Mouse (Mus musculus) liver, postnatal 0 days (tissue): ENCODE measurements around the gene Cnnm1. TPM values are rescaled to one million over a fixed set of nuclear protein-coding genes. Genes with fewer than 3 reads are reported as not detected.

Experiments
- ATAC-seq: fragments of 200-750 bp; cut with Nextera tagmentation; 2 replicates; pipeline ENCODE4 v1.8.0; 2017; ENCODE audit warnings: mild to moderate bottlenecking, moderate library complexity
- DNase-seq: peaks from one replicate; pipeline ENCODE4 v3.0.0-alpha.2; 2016
- H3K27ac ChIP-seq: fragments of 300-500 bp; sonication (generic); 2 replicates; pipeline ENCODE4 v1.5.1; 2014; ENCODE audit warnings: antibody characterized with exemption, moderate library complexity, mild to moderate bottlenecking, low read depth
- H3K27me3 ChIP-seq: fragments of 300-500 bp; sonication (generic); 2 replicates; pipeline ENCODE4 v1.6.1; 2014; ENCODE audit warnings: low read length, control low read depth, mixed read lengths; ENCODE audit not compliant: insufficient read depth
- H3K36me3 ChIP-seq: fragments of 300-500 bp; sonication (generic); replicated peaks from 2 replicates; pipeline ENCODE4 v1.6.1; 2014; ENCODE audit warnings: mild to moderate bottlenecking, control low read depth, low read length, moderate library complexity, mixed read lengths; ENCODE audit not compliant: insufficient read depth
- H3K4me1 ChIP-seq: fragments of 300-500 bp; sonication (generic); 2 replicates; pipeline ENCODE4 v1.6.1; 2014; ENCODE audit warnings: antibody characterized with exemption, mild to moderate bottlenecking, control low read depth; ENCODE audit not compliant: insufficient read depth
- H3K4me2 ChIP-seq: fragments of 300-500 bp; sonication (generic); 2 replicates; pipeline ENCODE4 v1.6.1; 2014; ENCODE audit warnings: low read depth, mild to moderate bottlenecking, low read length, moderate library complexity, mixed read lengths
- H3K4me3 ChIP-seq: fragments of 300-500 bp; sonication (generic); 2 replicates; pipeline ENCODE4 v1.5.1; 2014; ENCODE audit warnings: low read depth, low read length
- H3K9ac ChIP-seq: fragments of 300-500 bp; sonication (generic); replicated peaks from 2 replicates; pipeline ENCODE4 v1.6.1; 2014; ENCODE audit warnings: mild to moderate bottlenecking, moderate library complexity
- H3K9me3 ChIP-seq: fragments of 300-500 bp; sonication (generic); 2 replicates; pipeline ENCODE4 v1.6.1; 2016; ENCODE audit warnings: mild to moderate bottlenecking, control low read depth, low read length, mixed read lengths
- CTCF ChIP-seq: sonication (generic); IDR thresholded peaks from 2 replicates; pipeline ENCODE4 v1.5.1; 2016; ENCODE audit warnings: antibody characterized with exemption, low read depth
- EP300 ChIP-seq: IDR thresholded peaks from 2 replicates; pipeline ENCODE4 v1.6.1; 2016; ENCODE audit warnings: antibody characterized with exemption, low read depth, mild to moderate bottlenecking
- WGBS: fragments of 180-500 bp; shearing (Covaris S2); extraction: QIAGEN DNeasy Blood & Tissue Kit; methylation state at CpG from one replicate; pipeline ENCODE4 v1.1.7; 2014; ENCODE audit not compliant: insufficient replicate concordance; 5-methylcytosine and 5-hydroxymethylcytosine counted together
- polyA plus RNA-seq: library from polyadenylated mRNA; unstranded; fragments of >200 nt; fragmentation: Nextera tagmentation; extraction: Ambion mirVana; gene quantifications from 2 replicates; pipeline ENCODE4 v1.2.1, GENCODE M21; 2015

The Cnnm1 gene
- polyA plus RNA-seq, 1 experiment from 2014 or later: 0.21 TPM

- Histone ChIP-seq H3K9ac (no peak overlapping the region), H3K36me3 (no peaks in the 10 kb centered on the region), H3K27ac (no peak overlapping the region), H3K4me3 (no peak overlapping the region), H3K4me1 (no peaks in the 10 kb centered on the region), H3K4me2 (no peak overlapping the region), H3K9me3 (no peaks in the 10 kb centered on the region), H3K27me3 (0 out of 2 replicates have a peak, but pooled peaks cover 3% of the 10 kb centered on the region)
- DNase-seq: no peak
- ATAC-seq: no peak
- 84% methylated on average over 24 of the region's 24 CpGs for WGBS
- TF ChIP-seq EP300: no peak
- no peak for TF ChIP-seq CTCF
These were observed 12.6 kb upstream of the Cnnm1 start for GRCm38 (mm10) chr19:43427446-43428224.

GRCm38 (mm10) chr19:43439246-43439645, 990 bp upstream of the Cnnm1 start:
- Histone ChIP-seq H3K27ac (no peak overlapping the region), H3K36me3 (no peaks in the 10 kb centered on the region), H3K4me1 (peaks cover 6% of the 10 kb centered on the region), H3K27me3 (peaks cover 50% of the 10 kb centered on the region), H3K4me3 (no peak overlapping the region), H3K9ac (no peak overlapping the region), H3K9me3 (no peaks in the 10 kb centered on the region), H3K4me2 (no peak overlapping the region)
- ATAC-seq (no peak), DNase-seq (no peak)
- 74% methylated on average over 7 of the region's 7 CpGs for WGBS
- TF ChIP-seq CTCF (no peak), EP300 (no peak)

- no peaks in the 10 kb centered on the region for H3K36me3 ChIP-seq
- TF ChIP-seq EP300 (no peak), CTCF (no peak)
- no peak overlapping the region for H3K9ac ChIP-seq
- no peak overlapping the region for H3K27ac ChIP-seq
- H3K9me3 ChIP-seq: no peaks in the 10 kb centered on the region
- peak overlapping the region; percentile 83 for H3K4me2 ChIP-seq
- DNase-seq (peak; percentile 21), ATAC-seq (peak; percentile 38)
- peaks cover 54% of the 10 kb centered on the region for H3K27me3 ChIP-seq
- H3K4me1 ChIP-seq: peaks cover 6% of the 10 kb centered on the region
- 2% methylated on average over 89 of the region's 118 CpGs for WGBS
- H3K4me3 ChIP-seq: peak overlapping the region; percentile 51
These were observed 778 bp downstream of the Cnnm1 start for GRCm38 (mm10) chr19:43440768-43441660.

GRCm38 (mm10) chr19:43441661-43441990, 1.4 kb downstream of the Cnnm1 start:
- TF ChIP-seq CTCF: no peak
- TF ChIP-seq EP300: no peak
- ATAC-seq: no peak
- H3K27me3 ChIP-seq: peaks cover 54% of the 10 kb centered on the region

GRCm38 (mm10) chr19:43442269-43442668, 2.0 kb downstream of the Cnnm1 start:
- Histone ChIP-seq H3K4me1 (peaks cover 6% of the 10 kb centered on the region), H3K9me3 (no peaks in the 10 kb centered on the region), H3K27ac (no peak overlapping the region), H3K36me3 (no peaks in the 10 kb centered on the region), H3K27me3 (peaks cover 54% of the 10 kb centered on the region), H3K4me3 (no peak overlapping the region), H3K4me2 (no peak overlapping the region), H3K9ac (no peak overlapping the region)
- TF ChIP-seq CTCF (no peak), EP300 (no peak)
- DNase-seq: no peak
- ATAC-seq: no peak
- WGBS: 41% methylated on average over 6 of the region's 6 CpGs

More at GRCm38 (mm10) chr19:43441661-43441990, 1.4 kb downstream of the Cnnm1 start:
- Histone ChIP-seq H3K4me1 (peaks cover 6% of the 10 kb centered on the region), H3K9me3 (no peaks in the 10 kb centered on the region), H3K4me2 (peak overlapping the region; percentile 83), H3K4me3 (peak overlapping the region; percentile 51), H3K9ac (no peak overlapping the region), H3K36me3 (no peaks in the 10 kb centered on the region), H3K27ac (no peak overlapping the region)
- WGBS: 19% methylated on average over 17 of the region's 17 CpGs
- DNase-seq: no peak

DNA sequence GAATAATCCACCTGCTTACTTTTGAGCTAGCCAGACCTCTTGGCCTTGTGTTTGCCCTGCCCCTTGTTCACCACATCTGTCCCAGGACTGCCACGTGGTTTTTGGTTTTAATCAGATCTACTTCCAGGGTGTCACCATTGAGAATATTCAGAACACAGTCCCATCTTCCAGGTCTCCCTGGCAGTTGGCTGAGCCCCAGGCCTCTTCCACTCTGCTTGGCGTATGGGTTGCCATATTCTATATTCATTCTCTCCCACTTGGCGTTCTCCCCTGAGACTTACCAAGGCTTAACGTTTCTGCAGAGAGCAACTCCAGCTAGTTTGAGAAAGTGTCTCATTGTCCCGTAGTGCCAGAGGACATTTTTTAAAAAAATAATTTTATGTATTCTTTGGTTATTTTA, 2.7 kb downstream of the Cnnm1 start:
- H3K4me2 ChIP-seq: no peak overlapping the region
- no peaks in the 10 kb centered on the region for H3K9me3 ChIP-seq
- H3K4me1 ChIP-seq: peaks cover 6% of the 10 kb centered on the region
- H3K27me3 ChIP-seq: peaks cover 54% of the 10 kb centered on the region
- H3K36me3 ChIP-seq: no peaks in the 10 kb centered on the region
- TF ChIP-seq CTCF: no peak
- TF ChIP-seq EP300: no peak
- H3K4me3 ChIP-seq: no peak overlapping the region
- WGBS: 73% methylated on average over 5 of the region's 5 CpGs
- no peak overlapping the region for H3K9ac ChIP-seq
- DNase-seq: no peak
- ATAC-seq: no peak
- no peak overlapping the region for H3K27ac ChIP-seq
